Mouse (Mus musculus): ENCODE measurements around the gene Adck1. TPM values are rescaled to one million over a fixed set of nuclear protein-coding genes. Genes with fewer than 3 reads are reported as not detected.

Gene Adck1
- polyA plus RNA-seq, 1 experiment = 14.0 TPM

GRCm38 (mm10) chr12:88473796-88474195, 113.4 kb downstream of the Adck1 start:
- H3K27me3 ChIP-seq (ENCODE audit: control insufficient read depth, insufficient read depth, low read length) = no peaks in the 10 kb centered on the region; the same call in 1 of the 2 replicates
- H3K4me1 ChIP-seq (ENCODE audit: control insufficient read depth, insufficient read depth, insufficient read length, low read length) = no peaks in the 10 kb centered on the region
- H3K36me3 ChIP-seq (ENCODE audit: control insufficient read depth, insufficient read depth, low read length) = no peaks in the 10 kb centered on the region
- H3K27ac ChIP-seq (ENCODE audit: insufficient read depth, low read depth, low read length) = no peak overlapping the region
- no peak overlapping the region for H3K4me3 ChIP-seq (ENCODE audit: low read depth, low read length)
- WGBS = 88% methylated on average over 6 of the region's 6 CpGs
- no peak for TF ChIP-seq POLR2A (IDR thresholded peaks at IDR 0.05; ENCODE audit: low read depth, low read length)
- no peak for TF ChIP-seq CTCF (IDR thresholded peaks at IDR 0.05; ENCODE audit: extremely low read depth, insufficient read length, insufficient replicate concordance, low read depth, low read length)

- Histone ChIP-seq H3K4me3 (ENCODE audit: low read depth, low read length) (no peak overlapping the region), H3K27me3 (ENCODE audit: control insufficient read depth, insufficient read depth, low read length) (no peaks in the 10 kb centered on the region; the same call in 1 of the 2 replicates), H3K27ac (ENCODE audit: insufficient read depth, low read depth, low read length) (no peak overlapping the region), H3K36me3 (ENCODE audit: control insufficient read depth, insufficient read depth, low read length) (no peaks in the 10 kb centered on the region), H3K4me1 (ENCODE audit: control insufficient read depth, insufficient read depth, insufficient read length, low read length) (no peaks in the 10 kb centered on the region)
- TF ChIP-seq CTCF (IDR thresholded peaks at IDR 0.05; ENCODE audit: extremely low read depth, insufficient read length, insufficient replicate concordance, low read depth, low read length) = no peak
- WGBS = 79% methylated on average over 3 of the region's 3 CpGs
Measured at GRCm38 (mm10) chr12:88475833-88476232, 115.5 kb downstream of the Adck1 start.

- Histone ChIP-seq H3K4me3 (ENCODE audit: low read depth, low read length) (no peak overlapping the region), H3K27me3 (ENCODE audit: control insufficient read depth, insufficient read depth, low read length) (no peaks in the 10 kb centered on the region; the same call in 1 of the 2 replicates), H3K27ac (ENCODE audit: insufficient read depth, low read depth, low read length) (no peak overlapping the region), H3K4me1 (ENCODE audit: control insufficient read depth, insufficient read depth, insufficient read length, low read length) (no peaks in the 10 kb centered on the region), H3K36me3 (ENCODE audit: control insufficient read depth, insufficient read depth, low read length) (no peaks in the 10 kb centered on the region)
- 80% methylated on average over 6 of the region's 6 CpGs for WGBS
- TF ChIP-seq POLR2A (IDR thresholded peaks at IDR 0.05; ENCODE audit: low read depth, low read length) = no peak
- TF ChIP-seq CTCF (IDR thresholded peaks at IDR 0.05; ENCODE audit: extremely low read depth, insufficient read length, insufficient replicate concordance, low read depth, low read length) = no peak
Measured at GRCm38 (mm10) chr12:88476702-88477101, 116.3 kb downstream of the Adck1 start.

GRCm38 (mm10) chr12:88481657-88482056, 121.3 kb downstream of the Adck1 start:
- Histone ChIP-seq H3K4me1 (ENCODE audit: control insufficient read depth, insufficient read depth, insufficient read length, low read length) (no peaks in the 10 kb centered on the region), H3K4me3 (ENCODE audit: low read depth, low read length) (no peak overlapping the region), H3K36me3 (ENCODE audit: control insufficient read depth, insufficient read depth, low read length) (no peaks in the 10 kb centered on the region), H3K27ac (ENCODE audit: insufficient read depth, low read depth, low read length) (no peak overlapping the region), H3K27me3 (ENCODE audit: control insufficient read depth, insufficient read depth, low read length) (no peaks in the 10 kb centered on the region; the same call in 1 of the 2 replicates)
- no peak for TF ChIP-seq POLR2A (IDR thresholded peaks at IDR 0.05; ENCODE audit: low read depth, low read length)
- no peak for TF ChIP-seq CTCF (IDR thresholded peaks at IDR 0.05; ENCODE audit: extremely low read depth, insufficient read length, insufficient replicate concordance, low read depth, low read length)
- 82% methylated on average over 3 of the region's 3 CpGs for WGBS

- Histone ChIP-seq H3K27me3 (ENCODE audit: control insufficient read depth, insufficient read depth, low read length) (no peaks in the 10 kb centered on the region), H3K4me3 (ENCODE audit: low read depth, low read length) (no peak overlapping the region), H3K36me3 (ENCODE audit: control insufficient read depth, insufficient read depth, low read length) (no peaks in the 10 kb centered on the region), H3K27ac (ENCODE audit: insufficient read depth, low read depth, low read length) (no peak overlapping the region), H3K4me1 (ENCODE audit: control insufficient read depth, insufficient read depth, insufficient read length, low read length) (no peaks in the 10 kb centered on the region)
- TF ChIP-seq CTCF (IDR thresholded peaks at IDR 0.05; ENCODE audit: extremely low read depth, insufficient read length, insufficient replicate concordance, low read depth, low read length) = no peak
- TF ChIP-seq POLR2A (IDR thresholded peaks at IDR 0.05; ENCODE audit: low read depth, low read length) = no peak
- WGBS = 51% methylated on average over 2 of the region's 2 CpGs
Measured at GRCm38 (mm10) chr12:88490881-88491280, 130.5 kb downstream of the Adck1 start.

Other genes with a start within 250 kb of the Adck1 start
- gene Gm10436, start 178.4 kb upstream of the Adck1 start, polyA plus RNA-seq (2012; rRNA removed) = not detected in 2 replicates
- not detected in 2 replicates for gene Gm8332, start 110.5 kb upstream of the Adck1 start, polyA plus RNA-seq (2012; rRNA removed)
- not detected in 2 replicates for gene Gm5662, start 86.1 kb upstream of the Adck1 start, polyA plus RNA-seq (2012; rRNA removed)
- gene Gm5039, start 36.5 kb upstream of the Adck1 start, polyA plus RNA-seq (2012; rRNA removed) = not detected in 2 replicates

All from small intestine, adult 2 months (tissue).